Mouse (Mus musculus) neural tube, embryonic 11.5 days (tissue): ENCODE data around the gene Ncl. TPM values are rescaled to one million over a fixed set of nuclear protein-coding genes. Genes with fewer than 3 reads are reported as not detected.
A peak's percentile ranks its signal among the peaks of the same experiment; 100 is the strongest.

Source experiments
- ATAC-seq: fragments of 200-750 bp; cut with Nextera tagmentation; 2 replicates; pipeline ENCODE4 v1.8.0; 2017; ENCODE audit warnings: moderate number of reproducible peaks, mild to moderate bottlenecking, moderate TSS enrichment, moderate library complexity; ENCODE audit not compliant: insufficient read depth, low FRiP score, low TSS enrichment
- DNase-seq: peaks from one replicate; pipeline ENCODE4 v3.0.0-alpha.2; 2015; ENCODE audit warnings: low spot score
- H3K27ac ChIP-seq: fragments of 300-500 bp; sonication (generic); 2 replicates; pipeline ENCODE4 v1.5.1; 2014; ENCODE audit warnings: low read depth, mild to moderate bottlenecking, low read length
- H3K27me3 ChIP-seq: fragments of 300-500 bp; sonication (generic); 2 replicates; pipeline ENCODE4 v1.6.1; 2014; ENCODE audit warnings: mild to moderate bottlenecking, low read length, mixed read lengths; ENCODE audit not compliant: control insufficient read depth, insufficient read depth
- H3K36me3 ChIP-seq: fragments of 300-500 bp; sonication (generic); 2 replicates; pipeline ENCODE4 v1.6.1; 2014; ENCODE audit warnings: mild to moderate bottlenecking, low read length, moderate library complexity, mixed read lengths; ENCODE audit not compliant: control insufficient read depth, insufficient read depth
- H3K4me1 ChIP-seq: fragments of 300-500 bp; sonication (generic); 2 replicates; pipeline ENCODE4 v1.6.1; 2014; ENCODE audit warnings: low read length, mixed read lengths; ENCODE audit not compliant: control insufficient read depth, insufficient read depth
- H3K4me2 ChIP-seq: fragments of 300-500 bp; sonication (generic); 2 replicates; pipeline ENCODE4 v1.6.1; 2014; ENCODE audit warnings: low read depth, mild to moderate bottlenecking, moderate library complexity
- H3K4me3 ChIP-seq: fragments of 300-500 bp; sonication (generic); 2 replicates; pipeline ENCODE4 v1.5.1; 2014; ENCODE audit warnings: low read depth, low read length
- H3K9ac ChIP-seq: fragments of 300-500 bp; sonication (generic); 2 replicates; pipeline ENCODE4 v1.6.1; 2014; ENCODE audit warnings: mild to moderate bottlenecking, low read length
- H3K9me3 ChIP-seq: fragments of 300-500 bp; sonication (generic); 2 replicates; pipeline ENCODE4 v1.6.1; 2016; ENCODE audit warnings: low read length; ENCODE audit not compliant: control insufficient read depth
- WGBS: fragments of 180-500 bp; shearing (Covaris S2); extraction: QIAGEN DNeasy Blood & Tissue Kit; methylation state at CpG from one replicate; pipeline ENCODE4 v1.1.7; 2014; 5-methylcytosine and 5-hydroxymethylcytosine counted together
- polyA plus RNA-seq: library from polyadenylated mRNA; unstranded; fragments of >200 nt; fragmentation: Nextera tagmentation; extraction: Ambion mirVana; gene quantifications from 2 replicates; pipeline ENCODE4 v1.2.1, GENCODE M21; 2014

Gene Ncl
- polyA plus RNA-seq, 1 experiment from 2014 or later, result 368 TPM

DNA sequence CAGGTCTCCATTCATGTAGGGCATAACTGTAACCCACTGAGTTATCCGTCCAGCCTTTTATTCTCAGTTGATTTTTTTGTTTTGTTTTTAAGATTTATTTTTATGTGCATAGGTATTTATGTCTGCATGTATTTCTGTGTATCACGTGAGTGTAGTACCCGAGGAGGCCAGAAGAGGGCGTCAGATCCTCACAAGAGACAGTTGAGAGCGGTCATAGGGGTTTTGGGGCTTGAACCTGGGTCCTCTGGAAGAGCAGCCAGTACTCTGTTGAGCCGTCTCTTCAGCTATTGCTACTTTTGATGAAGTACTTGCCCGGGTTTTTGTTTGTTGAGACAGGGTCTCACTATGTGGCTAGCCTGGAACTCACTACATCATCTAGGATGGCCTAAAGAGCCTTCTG is 36.7 kb upstream of the Ncl start:
- no peak for ATAC-seq

DNA sequence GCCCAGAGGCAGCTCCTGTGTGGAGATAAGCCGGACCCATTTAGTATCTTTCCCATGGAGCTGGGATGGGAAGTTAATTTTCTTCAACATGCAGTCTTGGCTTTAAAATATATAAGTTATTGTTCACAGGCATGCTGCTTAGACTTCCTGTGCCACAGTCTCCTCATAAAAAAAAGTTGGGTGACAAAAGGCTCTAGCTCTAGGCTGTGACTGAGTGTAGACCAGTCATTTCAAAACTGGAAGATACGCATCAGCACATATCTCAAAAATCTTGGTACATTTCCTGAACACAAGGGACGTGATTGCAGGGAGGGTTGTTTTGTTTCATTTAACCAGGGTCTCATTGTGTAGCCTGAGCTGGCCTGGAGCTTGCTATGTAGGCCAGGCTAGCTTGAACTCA is 35.0 kb upstream of the Ncl start:
- ATAC-seq, result no peak
- H3K4me1 ChIP-seq, result no peaks in the 10 kb centered on the region
- no peak overlapping the region for H3K4me2 ChIP-seq
- no peak overlapping the region for H3K4me3 ChIP-seq
- no peak overlapping the region for H3K27ac ChIP-seq
- 91% methylated on average over 3 of the region's 3 CpGs for WGBS
- no peaks in the 10 kb centered on the region for H3K27me3 ChIP-seq
- H3K9me3 ChIP-seq, result no peaks in the 10 kb centered on the region
- H3K9ac ChIP-seq, result no peak overlapping the region
- no peak for DNase-seq
- no peaks in the 10 kb centered on the region for H3K36me3 ChIP-seq

More for the DNA sequence above, 36.7 kb upstream of the Ncl start:
- DNase-seq, result no peak
- no peaks in the 10 kb centered on the region for H3K9me3 ChIP-seq
- no peaks in the 10 kb centered on the region for H3K27me3 ChIP-seq
- no peak overlapping the region for H3K9ac ChIP-seq
- H3K4me2 ChIP-seq, result no peak overlapping the region
- no peaks in the 10 kb centered on the region for H3K36me3 ChIP-seq
- 74% methylated on average over 7 of the region's 7 CpGs for WGBS
- H3K4me3 ChIP-seq, result no peak overlapping the region
- H3K27ac ChIP-seq, result no peak overlapping the region
- no peaks in the 10 kb centered on the region for H3K4me1 ChIP-seq

DNA sequence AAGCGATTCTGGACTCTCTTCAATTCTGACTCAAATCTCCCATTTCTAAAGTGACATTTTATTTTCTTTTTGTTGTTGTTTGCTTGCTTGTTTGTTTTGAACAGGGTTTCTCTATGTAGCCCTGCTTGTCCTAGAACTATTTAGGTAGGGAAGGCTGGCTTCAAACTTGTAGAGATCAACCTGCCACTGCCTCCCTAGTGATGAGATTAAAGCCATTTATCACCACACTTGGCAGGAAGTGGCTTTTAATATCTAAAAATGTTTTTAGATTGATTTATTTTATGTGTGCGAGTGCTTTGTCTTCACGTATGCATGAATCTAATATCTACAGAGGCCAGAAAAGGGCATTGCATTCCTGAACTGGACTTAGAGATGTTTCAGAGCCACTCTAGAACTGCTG is 34.0 kb upstream of the Ncl start:
- no peak overlapping the region for H3K27ac ChIP-seq
- no peaks in the 10 kb centered on the region for H3K4me1 ChIP-seq
- H3K9ac ChIP-seq, result no peak overlapping the region
- no peak overlapping the region for H3K4me3 ChIP-seq
- ATAC-seq, result no peak
- H3K27me3 ChIP-seq, result no peaks in the 10 kb centered on the region
- H3K36me3 ChIP-seq, result no peaks in the 10 kb centered on the region
- no peaks in the 10 kb centered on the region for H3K9me3 ChIP-seq
- WGBS, result 92% methylated on average over 3 of the region's 3 CpGs
- no peak for DNase-seq
- no peak overlapping the region for H3K4me2 ChIP-seq

DNA sequence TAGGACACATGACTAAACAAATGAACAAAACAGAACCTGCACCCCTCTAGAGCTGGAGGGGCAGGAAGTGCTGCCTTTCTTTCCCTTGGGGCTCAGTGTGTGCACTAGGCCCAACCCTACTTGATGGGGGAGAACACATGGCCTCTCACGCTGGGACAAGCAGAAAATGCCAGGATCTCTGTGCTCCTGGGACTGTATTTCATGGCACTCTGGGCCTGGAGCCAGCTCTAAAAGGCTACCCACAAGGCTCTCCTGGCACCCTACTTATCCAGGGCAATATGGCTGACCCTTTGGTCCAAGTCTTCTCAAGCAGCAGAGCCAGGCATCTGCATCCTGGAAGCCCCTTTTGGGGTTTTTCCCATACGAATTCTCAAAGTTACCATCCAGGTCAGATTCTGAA is 32.2 kb upstream of the Ncl start:
- WGBS, result 71% methylated on average over 2 of the region's 2 CpGs
- Histone ChIP-seq H3K4me1 (no peaks in the 10 kb centered on the region), H3K9ac (no peak overlapping the region), H3K27me3 (no peaks in the 10 kb centered on the region), H3K4me3 (no peak overlapping the region), H3K9me3 (no peaks in the 10 kb centered on the region), H3K36me3 (no peaks in the 10 kb centered on the region), H3K4me2 (no peak overlapping the region), H3K27ac (no peak overlapping the region)
- ATAC-seq (no peak), DNase-seq (no peak)

DNA sequence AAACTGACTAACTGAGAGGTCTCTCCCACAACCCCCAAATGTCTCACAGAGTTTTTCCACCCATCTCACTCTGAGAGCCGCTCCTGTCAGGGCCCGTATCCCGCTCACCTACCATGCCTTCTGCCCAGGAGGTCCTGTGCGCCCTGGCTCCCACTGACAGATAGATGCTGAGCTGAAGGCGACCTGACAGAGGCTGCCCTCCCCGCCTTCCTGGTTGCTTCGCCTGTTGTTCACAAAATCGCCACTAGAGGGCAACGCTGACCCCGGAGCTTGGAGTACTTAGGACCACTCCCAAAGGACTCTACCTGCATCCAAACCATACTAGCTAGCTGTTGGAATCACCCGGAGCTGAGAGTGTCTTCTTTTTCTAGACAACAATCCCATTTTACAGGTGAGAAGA is 30.0 kb upstream of the Ncl start:
- Histone ChIP-seq H3K27ac (no peak overlapping the region), H3K9ac (no peak overlapping the region), H3K4me3 (no peak overlapping the region), H3K4me2 (no peak overlapping the region), H3K27me3 (no peaks in the 10 kb centered on the region), H3K4me1 (no peaks in the 10 kb centered on the region), H3K36me3 (no peaks in the 10 kb centered on the region), H3K9me3 (no peaks in the 10 kb centered on the region)
- DNase-seq (peak; percentile 86), ATAC-seq (no peak)
- WGBS, result 2% methylated on average over 11 of the region's 11 CpGs

DNA sequence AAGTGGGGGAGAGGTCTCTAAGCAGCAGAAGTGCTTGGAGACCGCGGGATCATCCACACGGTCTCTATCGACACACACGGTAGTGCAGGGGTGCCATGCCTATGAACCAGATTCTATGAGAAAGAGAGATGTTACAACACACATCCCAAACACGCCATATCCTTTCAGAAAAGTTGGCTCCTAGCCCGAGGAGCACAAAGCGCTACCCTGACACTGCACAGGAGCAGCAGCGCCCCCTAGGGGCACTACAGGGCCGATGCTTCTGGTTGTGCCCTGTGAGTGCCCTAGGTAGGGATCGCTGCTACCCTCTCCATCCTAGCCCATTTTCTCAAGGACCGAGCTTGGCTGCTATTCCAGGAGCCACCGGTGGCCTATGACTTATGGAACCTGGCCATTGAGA is 21.8 kb upstream of the Ncl start:
- ATAC-seq (no peak), DNase-seq (peak; percentile 58)
- no peak overlapping the region for H3K27ac ChIP-seq
- no peaks in the 10 kb centered on the region for H3K36me3 ChIP-seq
- H3K4me2 ChIP-seq, result no peak overlapping the region
- H3K4me1 ChIP-seq, result no peaks in the 10 kb centered on the region
- H3K9ac ChIP-seq, result no peak overlapping the region
- no peak overlapping the region for H3K4me3 ChIP-seq
- H3K27me3 ChIP-seq, result no peaks in the 10 kb centered on the region
- H3K9me3 ChIP-seq, result no peaks in the 10 kb centered on the region
- WGBS, result 30% methylated on average over 13 of the region's 13 CpGs

DNA sequence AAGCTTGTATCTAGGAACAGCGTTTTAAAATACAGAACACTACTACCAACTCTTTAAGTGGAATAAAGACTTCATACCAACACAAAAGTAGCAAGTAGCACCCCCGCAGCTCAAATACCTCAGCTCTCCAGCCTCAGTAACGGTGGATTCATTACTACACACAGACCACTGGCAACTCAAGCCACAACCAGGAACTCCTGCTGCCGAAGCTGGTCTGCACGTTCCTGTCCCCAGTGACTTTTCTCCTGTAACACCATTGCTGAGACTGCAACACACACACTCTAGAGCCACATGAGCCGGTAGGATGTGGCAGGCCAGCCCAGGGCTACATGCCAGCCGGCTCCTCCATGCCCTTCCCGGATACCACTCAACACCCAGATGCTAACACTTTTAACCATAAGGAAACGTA is 20.0 kb upstream of the Ncl start:
- WGBS, result 80% methylated on average over 9 of the region's 9 CpGs
- Histone ChIP-seq H3K4me2 (no peak overlapping the region), H3K4me1 (no peaks in the 10 kb centered on the region), H3K36me3 (no peaks in the 10 kb centered on the region), H3K27me3 (no peaks in the 10 kb centered on the region), H3K9ac (no peak overlapping the region), H3K27ac (no peak overlapping the region), H3K9me3 (no peaks in the 10 kb centered on the region), H3K4me3 (no peak overlapping the region)
- DNase-seq (no peak), ATAC-seq (no peak)

DNA sequence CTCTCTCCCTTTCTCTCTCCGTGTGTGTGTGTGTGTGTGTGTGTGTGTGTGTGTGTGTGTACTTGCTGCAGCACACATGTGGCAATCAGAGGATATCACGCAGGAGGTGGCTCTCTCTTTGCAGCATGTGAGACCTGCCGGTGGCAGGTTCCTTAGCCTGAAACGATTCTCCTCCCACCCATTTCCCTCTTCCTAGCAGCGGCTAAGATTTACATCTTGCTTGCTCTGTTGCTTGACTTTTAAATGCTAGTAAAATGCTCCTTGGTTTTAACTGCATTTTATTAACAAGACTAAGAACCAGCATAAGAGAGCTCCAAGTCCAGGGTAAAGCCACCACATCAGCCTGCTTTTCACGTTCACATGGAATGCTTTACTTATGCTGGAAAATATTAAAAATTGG is 19.5 kb upstream of the Ncl start:
- no peak for ATAC-seq
- H3K4me2 ChIP-seq, result no peak overlapping the region
- no peak overlapping the region for H3K4me3 ChIP-seq
- H3K9ac ChIP-seq, result no peak overlapping the region
- no peaks in the 10 kb centered on the region for H3K27me3 ChIP-seq
- no peaks in the 10 kb centered on the region for H3K9me3 ChIP-seq
- H3K27ac ChIP-seq, result no peak overlapping the region
- no peak for DNase-seq
- WGBS, result 76% methylated on average over 6 of the region's 6 CpGs
- no peaks in the 10 kb centered on the region for H3K4me1 ChIP-seq
- H3K36me3 ChIP-seq, result no peaks in the 10 kb centered on the region

DNA sequence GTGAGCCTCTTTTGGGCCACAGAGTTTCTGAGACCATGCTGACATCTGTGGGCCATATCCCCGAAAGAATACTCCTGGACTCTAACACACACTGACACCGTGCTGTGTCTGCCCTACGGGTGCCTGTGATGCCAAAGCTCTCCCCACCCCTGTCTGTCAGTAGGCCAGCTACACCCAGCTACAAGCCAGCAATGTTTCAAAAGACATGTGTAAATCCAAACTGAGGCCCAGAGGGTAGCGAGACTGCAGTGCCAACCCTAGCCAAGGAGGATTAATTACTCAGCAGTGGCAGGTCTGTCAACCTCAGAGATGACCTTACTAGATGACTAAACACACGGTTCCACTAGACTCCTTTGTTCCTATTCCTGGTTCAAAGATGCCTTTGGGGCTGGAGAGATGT is 17.2 kb upstream of the Ncl start:
- H3K9ac ChIP-seq, result no peak overlapping the region
- ATAC-seq (no peak), DNase-seq (no peak)
- H3K27ac ChIP-seq, result no peak overlapping the region
- WGBS, result 87% methylated on average over 5 of the region's 5 CpGs
- no peak overlapping the region for H3K4me2 ChIP-seq
- no peaks in the 10 kb centered on the region for H3K36me3 ChIP-seq
- no peaks in the 10 kb centered on the region for H3K27me3 ChIP-seq
- H3K4me1 ChIP-seq, result no peaks in the 10 kb centered on the region
- H3K4me3 ChIP-seq, result no peak overlapping the region
- H3K9me3 ChIP-seq, result no peaks in the 10 kb centered on the region
